Mouse (Mus musculus): ENCODE results near the gene Snrpd2. TPM values are rescaled to one million over a fixed set of nuclear protein-coding genes. Genes with fewer than 3 reads are reported as not detected.

The Snrpd2 gene
- total RNA-seq, 2 experiments from 2014 or later, result 84.3 to 88.7 TPM

Small RNAs within 50 kb of the gene (microRNA-seq; reads per million reads assigned to microRNA genes)
- gene Mir330, result 10,131 to 10,479 reads per million in 2 experiments

Other genes with a start within 250 kb of the Snrpd2 start
- 10 to 100 TPM; 11.6 to 13.0 TPM for gene Ccdc61, start 239.3 kb upstream of the Snrpd2 start, total RNA-seq (2021)
- 100 to 1,000 TPM; 105 to 110 TPM for gene Nova2, start 223.8 kb upstream of the Snrpd2 start, total RNA-seq (2021)
- gene Nanos2, start 162.3 kb upstream of the Snrpd2 start, total RNA-seq (2021), result under 1 TPM; 0.42 to 0.75 TPM
- 10 to 100 TPM; 39.9 to 42.2 TPM for gene Mypop, start 158.5 kb upstream of the Snrpd2 start, total RNA-seq (2021)
- 10 to 100 TPM; 42.5 to 45.2 TPM for gene Irf2bp1, start 145.7 kb upstream of the Snrpd2 start, total RNA-seq (2021)
- not detected for gene Foxa3, start 126.2 kb upstream of the Snrpd2 start, total RNA-seq (2021)
- gene Sympk, start 125.3 kb upstream of the Snrpd2 start, total RNA-seq (2021), result 100 to 1,000 TPM; 106 to 109 TPM
- under 1 TPM; 0.29 to 0.49 TPM for gene Rsph6a, start 95.0 kb upstream of the Snrpd2 start, total RNA-seq (2021)
- gene Dmwd, start 73.5 kb upstream of the Snrpd2 start, total RNA-seq (2021), result 100 to 1,000 TPM; 151 to 162 TPM
- gene Dmpk, start 65.9 kb upstream of the Snrpd2 start, total RNA-seq (2021), result 10 to 100 TPM; 34.3 to 36.7 TPM
- 1 to 10 TPM; 1.6 TPM for gene Six5, start 55.1 kb upstream of the Snrpd2 start, total RNA-seq (2021)
- gene Gm4969, start 31.4 kb upstream of the Snrpd2 start, total RNA-seq (2021), result under 1 TPM; 0.48 to 0.76 TPM
- 10 to 100 TPM; 11.5 to 12.6 TPM for gene Fbxo46, start 29.9 kb upstream of the Snrpd2 start, total RNA-seq (2021)
- 10 to 100 TPM; 19.6 to 21.9 TPM for gene Qpctl, start 431 bp upstream of the Snrpd2 start, total RNA-seq (2021)
- 1 to 10 TPM; 1.6 to 2.8 TPM for gene Gipr, start 16.4 kb downstream of the Snrpd2 start, total RNA-seq (2021)
- 100 to 1,000 TPM; 167 to 183 TPM for gene Eml2, start 26.7 kb downstream of the Snrpd2 start, total RNA-seq (2021)
- 1 to 10 TPM; 5.2 to 5.5 TPM for gene Gpr4, start 62.8 kb downstream of the Snrpd2 start, total RNA-seq (2021)
- 10 to 100 TPM; 40.0 to 43.9 TPM for gene Opa3, start 78.6 kb downstream of the Snrpd2 start, total RNA-seq (2021)
- gene Vasp, start 122.1 kb downstream of the Snrpd2 start, total RNA-seq (2021), result 10 to 100 TPM; 18.4 to 21.1 TPM
- gene Ppm1n, start 130.3 kb downstream of the Snrpd2 start, total RNA-seq (2021), result under 1 TPM in 1 of 2 experiments, not detected in 1; 0.40 TPM
- 100 to 1,000 TPM; 115 to 123 TPM for gene Rtn2, start 132.9 kb downstream of the Snrpd2 start, total RNA-seq (2021)
- 10 to 100 TPM in 1 of 2 experiments, 1 to 10 TPM in 1; 7.6 to 10.7 TPM for gene Fosb, start 160.3 kb downstream of the Snrpd2 start, total RNA-seq (2021)
- gene Ercc1, start 195.1 kb downstream of the Snrpd2 start, total RNA-seq (2021), result 10 to 100 TPM; 42.7 to 44.0 TPM
- gene Cd3eap, start 209.8 kb downstream of the Snrpd2 start, total RNA-seq (2021), result 10 to 100 TPM; 20.6 to 20.9 TPM
- 1 to 10 TPM; 6.0 to 6.7 TPM for gene Ppp1r13l, start 210.0 kb downstream of the Snrpd2 start, total RNA-seq (2021)
- 10 to 100 TPM; 32.7 to 35.5 TPM for gene Ercc2, start 232.3 kb downstream of the Snrpd2 start, total RNA-seq (2021)

All from left cerebral cortex, postnatal 14 days (tissue).